In genomic region chr5:124449494-124449893, GRCm38 (mm10) we compare ENCODE assay signal across 8 mouse cellular contexts. TPM values are rescaled to one million over a fixed set of nuclear protein-coding genes. Genes with fewer than 3 reads are reported as not detected.
A peak's percentile ranks its signal among the peaks of the same experiment; 100 is the strongest.
DNase-seq lines count a peak whose midpoint lies in the region; ATAC-seq lines count a peak whose summit lies in the region.
"Had no signal": no experiment of that assay in that cellular context is flagged by ENCODE, and none has a peak within 500 bp of the region (broad histone marks: within the 10 kb centered on the region; RNA-seq: fewer than 3 reads in every experiment).

No protein-coding gene starts in this region.

- H3K27ac ChIP-seq in heart, embryonic 13.5 days (replicated peaks), result peak overlapping the region; percentile 45; the same call in 1 of the 2 replicates
- peak overlapping the region; percentile 57 for H3K27ac ChIP-seq in embryonic facial prominence, embryonic 14.5 days (replicated peaks; ENCODE audit: low read depth, low read length)
- peak overlapping the region; percentile 83 for H3K27ac ChIP-seq in liver, embryonic 15.5 days (replicated peaks)

- DNase-seq in heart, adult 9 months (ENCODE audit: low spot score in 2 of 2), result no peak
- peak; percentile 50 for DNase-seq in adrenal gland, postnatal 10 days
- no peak for DNase-seq in embryonic facial prominence, embryonic 14.5 days (ENCODE audit: low spot score)
- DNase-seq in kidney, postnatal 10 days, result no peak
- DNase-seq: cerebellum, postnatal 36 days had no signal

- no peak for ATAC-seq in heart, embryonic 13.5 days (ENCODE audit: extremely low read depth, insufficient number of reproducible peaks, low FRiP score, low TSS enrichment)
- no peak for ATAC-seq in embryonic facial prominence, embryonic 14.5 days (ENCODE audit: low read depth)
- ATAC-seq in liver, embryonic 15.5 days (ENCODE audit: insufficient read depth), result no peak
- no peak for ATAC-seq in CD4-positive, CD25-positive, alpha-beta regulatory T cell, adult 4 months

- peaks cover 75% of the 10 kb centered on the region for H3K36me3 ChIP-seq in heart, embryonic 13.5 days
- peaks cover 72% of the 10 kb centered on the region for H3K36me3 ChIP-seq in embryonic facial prominence, embryonic 14.5 days (ENCODE audit: control insufficient read depth, insufficient read depth, low read length)
- H3K36me3 ChIP-seq in liver, embryonic 15.5 days (replicated peaks), result peaks cover 79% of the 10 kb centered on the region

- no peaks in the 10 kb centered on the region for H3K9me3 ChIP-seq in heart, embryonic 13.5 days
- H3K9me3 ChIP-seq in embryonic facial prominence, embryonic 14.5 days (ENCODE audit: control insufficient read depth, low read length), result no peaks in the 10 kb centered on the region
- H3K9me3 ChIP-seq in liver, embryonic 15.5 days (replicated peaks), result no peaks in the 10 kb centered on the region

- H3K9ac ChIP-seq in heart, embryonic 13.5 days, result peak overlapping the region; percentile 50
- peak overlapping the region; percentile 10; the same call in 1 of the 2 replicates for H3K9ac ChIP-seq in embryonic facial prominence, embryonic 14.5 days (ENCODE audit: low read depth, low read length)
- H3K9ac ChIP-seq in liver, embryonic 15.5 days, result no peak overlapping the region; the same call in 1 of the 2 replicates

- H3K4me1 ChIP-seq in heart, embryonic 13.5 days, result peaks cover 76% of the 10 kb centered on the region
- peaks cover 17% of the 10 kb centered on the region for H3K4me1 ChIP-seq in embryonic facial prominence, embryonic 14.5 days (ENCODE audit: control insufficient read depth, insufficient read depth, low read length)
- H3K4me1 ChIP-seq in liver, embryonic 15.5 days (replicated peaks), result peaks cover 78% of the 10 kb centered on the region

- no peak overlapping the region; the same call in 1 of the 2 replicates for H3K4me2 ChIP-seq in heart, embryonic 13.5 days
- H3K4me2 ChIP-seq in embryonic facial prominence, embryonic 14.5 days (ENCODE audit: low read depth, low read length), result peak overlapping the region; percentile 11; the same call in 1 of the 2 replicates
- H3K4me2 ChIP-seq in liver, embryonic 15.5 days, result peak overlapping the region; percentile 27

- 68% methylated on average over 6 of the region's 6 CpGs for WGBS in heart, embryonic 13.5 days
- WGBS in embryonic facial prominence, embryonic 14.5 days, result 46% methylated on average over 6 of the region's 6 CpGs
- 73% methylated on average over 6 of the region's 6 CpGs for WGBS in liver, embryonic 15.5 days (ENCODE audit: insufficient replicate concordance)

- no peaks in the 10 kb centered on the region for H3K27me3 ChIP-seq in heart, embryonic 13.5 days (replicated peaks)
- no peaks in the 10 kb centered on the region for H3K27me3 ChIP-seq in embryonic facial prominence, embryonic 14.5 days (replicated peaks; ENCODE audit: control insufficient read depth, insufficient read depth, low read length)
- no peaks in the 10 kb centered on the region for H3K27me3 ChIP-seq in liver, embryonic 15.5 days

- no peak overlapping the region for H3K4me3 ChIP-seq in heart, embryonic 13.5 days
- peak overlapping the region; percentile 10; the same call in 1 of the 2 replicates for H3K4me3 ChIP-seq in embryonic facial prominence, embryonic 14.5 days (ENCODE audit: low read depth, low read length)
- H3K4me3 ChIP-seq in liver, embryonic 15.5 days (replicated peaks), result no peak overlapping the region

RNA-seq across cellular contexts. Expression of gene Kmt5a, which starts 9.8 kb away (rescaled TPM):
- 26.7 and 34.4 TPM in 2 replicates for polyA plus RNA-seq in heart, embryonic 13.5 days (2015; fragmentation: Nextera tagmentation; extraction: Ambion mirVana)
- 100 to 1,000 TPM; 105 to 109 TPM for total RNA-seq in adrenal gland, postnatal 10 days (2021)
- polyA plus RNA-seq in embryonic facial prominence, embryonic 14.5 days (2014; fragmentation: Nextera tagmentation; extraction: Ambion mirVana), result 50.3 and 57.5 TPM in 2 replicates
- 60.1 and 67.9 TPM in 2 replicates for polyA plus RNA-seq in liver, embryonic 15.5 days (2015; fragmentation: Nextera tagmentation; extraction: Ambion mirVana)
- 10 to 100 TPM; 19.8 to 19.9 TPM for polyA plus RNA-seq in CD4-positive, CD25-positive, alpha-beta regulatory T cell, adult 4 months (2017; shearing (Covaris generic))

RNA-seq across cellular contexts. Expression of gene Sbno1, which starts 23.7 kb away (rescaled TPM):
- polyA plus RNA-seq in heart, embryonic 13.5 days (2015; fragmentation: Nextera tagmentation; extraction: Ambion mirVana), result 54.3 and 64.1 TPM in 2 replicates
- total RNA-seq in adrenal gland, postnatal 10 days (2021), result 10 to 100 TPM; 71.7 to 90.6 TPM
- 62.7 and 66.5 TPM in 2 replicates for polyA plus RNA-seq in embryonic facial prominence, embryonic 14.5 days (2014; fragmentation: Nextera tagmentation; extraction: Ambion mirVana)
- polyA plus RNA-seq in liver, embryonic 15.5 days (2015; fragmentation: Nextera tagmentation; extraction: Ambion mirVana), result 35.0 and 35.3 TPM in 2 replicates
- 100 to 1,000 TPM; 163 to 182 TPM for polyA plus RNA-seq in CD4-positive, CD25-positive, alpha-beta regulatory T cell, adult 4 months (2017; shearing (Covaris generic))

RNA-seq across cellular contexts. Expression of gene Rilpl2, which starts 28.7 kb away (rescaled TPM):
- polyA plus RNA-seq in heart, embryonic 13.5 days (2015; fragmentation: Nextera tagmentation; extraction: Ambion mirVana), result 12.3 and 14.8 TPM in 2 replicates
- total RNA-seq in adrenal gland, postnatal 10 days (2021), result 10 to 100 TPM; 20.4 to 21.0 TPM
- 33.6 and 34.8 TPM in 2 replicates for polyA plus RNA-seq in embryonic facial prominence, embryonic 14.5 days (2014; fragmentation: Nextera tagmentation; extraction: Ambion mirVana)
- 8.9 and 9.5 TPM in 2 replicates for polyA plus RNA-seq in liver, embryonic 15.5 days (2015; fragmentation: Nextera tagmentation; extraction: Ambion mirVana)
- 10 to 100 TPM; 51.3 to 54.0 TPM for polyA plus RNA-seq in CD4-positive, CD25-positive, alpha-beta regulatory T cell, adult 4 months (2017; shearing (Covaris generic))

RNA-seq across cellular contexts. Expression of gene Snrnp35, which starts 33.4 kb away (rescaled TPM):
- polyA plus RNA-seq in heart, embryonic 13.5 days (2015; fragmentation: Nextera tagmentation; extraction: Ambion mirVana), result 22.9 and 23.9 TPM in 2 replicates
- 10 to 100 TPM; 16.1 to 18.7 TPM for total RNA-seq in adrenal gland, postnatal 10 days (2021)
- polyA plus RNA-seq in embryonic facial prominence, embryonic 14.5 days (2014; fragmentation: Nextera tagmentation; extraction: Ambion mirVana), result 11.0 and 11.4 TPM in 2 replicates
- 10.5 and 10.8 TPM in 2 replicates for polyA plus RNA-seq in liver, embryonic 15.5 days (2015; fragmentation: Nextera tagmentation; extraction: Ambion mirVana)
- polyA plus RNA-seq in CD4-positive, CD25-positive, alpha-beta regulatory T cell, adult 4 months (2017; shearing (Covaris generic)), result 10 to 100 TPM in 1 of 2 experiments, 1 to 10 TPM in 1; 4.7 to 14.2 TPM
